Mouse (Mus musculus): ENCODE results near the gene Gm18596.

- TF ChIP-seq CTCF (IDR thresholded peaks at IDR 0.05; ENCODE audit: insufficient read depth, low read depth, low read length) (no peak), POLR2A (IDR thresholded peaks at IDR 0.05; ENCODE audit: insufficient read depth, low read depth, low read length) (no peak)
Measured at GRCm38 (mm10) chr10:77724855-77725254, 17.6 kb downstream of the Gm18596 start.

Data from olfactory bulb, adult 2 months (tissue).